ENCODE assay signal across 9 mouse cellular contexts in genomic region chr2:168106701-168107178, GRCm38 (mm10). TPM values are rescaled to one million over a fixed set of nuclear protein-coding genes. Genes with fewer than 3 reads are reported as not detected.
DNase-seq lines count a peak whose midpoint lies in the region; ATAC-seq lines count a peak whose summit lies in the region.
"Had no signal": no experiment of that assay in that cellular context is flagged by ENCODE, and none has a peak within 500 bp of the region (broad histone marks: within the 10 kb centered on the region; RNA-seq: fewer than 3 reads in every experiment).

No protein-coding gene starts in this region.

- H3K27me3 ChIP-seq in midbrain, embryonic 13.5 days = no peaks in the 10 kb centered on the region
- no peaks in the 10 kb centered on the region for H3K27me3 ChIP-seq in midbrain, embryonic 10.5 days (ENCODE audit: low read depth, poor library complexity, severe bottlenecking)
- H3K27me3 ChIP-seq in embryonic facial prominence, embryonic 13.5 days = no peaks in the 10 kb centered on the region
- no peaks in the 10 kb centered on the region for H3K27me3 ChIP-seq in heart, embryonic 11.5 days (ENCODE audit: control insufficient read depth, insufficient read depth, low read length)
- no peaks in the 10 kb centered on the region for H3K27me3 ChIP-seq in kidney, embryonic 15.5 days
- no peaks in the 10 kb centered on the region for H3K27me3 ChIP-seq in lung, embryonic 16.5 days (ENCODE audit: control insufficient read depth, insufficient read depth, low read depth, low read length)
- no peaks in the 10 kb centered on the region for H3K27me3 ChIP-seq in stomach, embryonic 15.5 days (replicated peaks)
- H3K27me3 ChIP-seq: liver, embryonic 15.5 days had no signal

- H3K4me2 ChIP-seq in midbrain, embryonic 13.5 days (replicated peaks) = peak overlapping the region; percentile 42
- peak overlapping the region; percentile 31 for H3K4me2 ChIP-seq in embryonic facial prominence, embryonic 13.5 days
- peak overlapping the region; percentile 38 for H3K4me2 ChIP-seq in heart, embryonic 11.5 days
- 0 out of 2 replicates have a peak overlapping the region, but pooled peaks have one; percentile 22 for H3K4me2 ChIP-seq in kidney, embryonic 15.5 days
- H3K4me2 ChIP-seq in lung, embryonic 16.5 days (ENCODE audit: low read depth, low read length) = peak overlapping the region; percentile 46
- H3K4me2 ChIP-seq in stomach, embryonic 15.5 days = peak overlapping the region; percentile 45
- H3K4me2 ChIP-seq: liver, embryonic 15.5 days had no signal

- peaks cover 12% of the 10 kb centered on the region for H3K4me1 ChIP-seq in midbrain, embryonic 13.5 days (replicated peaks)
- peaks cover 3% of the 10 kb centered on the region; the same call in 1 of the 2 replicates for H3K4me1 ChIP-seq in midbrain, embryonic 10.5 days
- peaks cover 6% of the 10 kb centered on the region for H3K4me1 ChIP-seq in embryonic facial prominence, embryonic 13.5 days
- no peaks in the 10 kb centered on the region for H3K4me1 ChIP-seq in heart, embryonic 11.5 days (ENCODE audit: control insufficient read depth, insufficient read depth, low read length)
- H3K4me1 ChIP-seq in kidney, embryonic 15.5 days = peaks cover 23% of the 10 kb centered on the region
- H3K4me1 ChIP-seq in lung, embryonic 16.5 days (replicated peaks; ENCODE audit: control insufficient read depth, insufficient read depth, low read length) = peaks cover 20% of the 10 kb centered on the region
- H3K4me1 ChIP-seq in stomach, embryonic 15.5 days = peaks cover 12% of the 10 kb centered on the region; the same call in 1 of the 2 replicates

- no peak for DNase-seq in midbrain, embryonic 10.5 days (ENCODE audit: low spot score)

- H3K9me3 ChIP-seq in midbrain, embryonic 13.5 days = no peaks in the 10 kb centered on the region
- H3K9me3 ChIP-seq in midbrain, embryonic 10.5 days (replicated peaks) = no peaks in the 10 kb centered on the region
- no peaks in the 10 kb centered on the region for H3K9me3 ChIP-seq in embryonic facial prominence, embryonic 13.5 days
- H3K9me3 ChIP-seq in heart, embryonic 11.5 days (replicated peaks; ENCODE audit: control insufficient read depth, low read length) = no peaks in the 10 kb centered on the region
- no peaks in the 10 kb centered on the region for H3K9me3 ChIP-seq in kidney, embryonic 15.5 days (replicated peaks)
- H3K9me3 ChIP-seq in lung, embryonic 16.5 days (ENCODE audit: control insufficient read depth, low read length) = no peaks in the 10 kb centered on the region
- no peaks in the 10 kb centered on the region for H3K9me3 ChIP-seq in stomach, embryonic 15.5 days
- H3K9me3 ChIP-seq: liver, embryonic 15.5 days had no signal

- ATAC-seq in midbrain, embryonic 13.5 days = peak; percentile 74
- no peak for ATAC-seq in embryonic facial prominence, embryonic 13.5 days (ENCODE audit: insufficient number of reproducible peaks, insufficient read depth, low FRiP score, low TSS enrichment, low read depth)
- no peak for ATAC-seq in heart, embryonic 11.5 days (replicated peaks; ENCODE audit: insufficient number of reproducible peaks, low FRiP score, low TSS enrichment)
- no peak for ATAC-seq in kidney, embryonic 15.5 days (replicated peaks; ENCODE audit: low FRiP score)
- peak; percentile 46 for ATAC-seq in lung, embryonic 16.5 days (ENCODE audit: low read depth)
- ATAC-seq in stomach, embryonic 15.5 days (ENCODE audit: insufficient read depth, low FRiP score, low read depth) = peak; percentile 16; the same call in 1 of the 2 replicates
- no peak for ATAC-seq in activated CD4-positive, CD25-positive, alpha-beta regulatory T cell, adult 4 months

- WGBS in midbrain, embryonic 13.5 days = 45% methylated on average over 20 of the region's 20 CpGs
- 81% methylated on average over 20 of the region's 20 CpGs for WGBS in midbrain, embryonic 10.5 days
- 56% methylated on average over 20 of the region's 20 CpGs for WGBS in embryonic facial prominence, embryonic 13.5 days
- 60% methylated on average over 20 of the region's 20 CpGs for WGBS in heart, embryonic 11.5 days (ENCODE audit: insufficient replicate concordance)
- 72% methylated on average over 20 of the region's 20 CpGs for WGBS in kidney, embryonic 15.5 days
- 27% methylated on average over 20 of the region's 20 CpGs for WGBS in lung, embryonic 16.5 days
- WGBS in stomach, embryonic 15.5 days = 59% methylated on average over 20 of the region's 20 CpGs

- no peaks in the 10 kb centered on the region for H3K36me3 ChIP-seq in midbrain, embryonic 13.5 days
- no peaks in the 10 kb centered on the region for H3K36me3 ChIP-seq in midbrain, embryonic 10.5 days
- H3K36me3 ChIP-seq in embryonic facial prominence, embryonic 13.5 days = no peaks in the 10 kb centered on the region
- no peaks in the 10 kb centered on the region for H3K36me3 ChIP-seq in heart, embryonic 11.5 days (ENCODE audit: control insufficient read depth, insufficient read depth, low read length)
- H3K36me3 ChIP-seq in kidney, embryonic 15.5 days = no peaks in the 10 kb centered on the region
- H3K36me3 ChIP-seq in lung, embryonic 16.5 days (ENCODE audit: control insufficient read depth, insufficient read depth, low read length) = no peaks in the 10 kb centered on the region
- no peaks in the 10 kb centered on the region for H3K36me3 ChIP-seq in stomach, embryonic 15.5 days
- H3K36me3 ChIP-seq: liver, embryonic 15.5 days had no signal

- peak overlapping the region; percentile 13; the same call in 1 of the 2 replicates for H3K4me3 ChIP-seq in midbrain, embryonic 13.5 days (replicated peaks)
- H3K4me3 ChIP-seq in midbrain, embryonic 10.5 days = no peak overlapping the region
- no peak overlapping the region for H3K4me3 ChIP-seq in embryonic facial prominence, embryonic 13.5 days
- no peak overlapping the region for H3K4me3 ChIP-seq in heart, embryonic 11.5 days (ENCODE audit: low read depth, low read length)
- no peak overlapping the region for H3K4me3 ChIP-seq in kidney, embryonic 15.5 days (replicated peaks)
- H3K4me3 ChIP-seq in lung, embryonic 16.5 days (ENCODE audit: low read length) = peak overlapping the region; percentile 25
- no peak overlapping the region for H3K4me3 ChIP-seq in stomach, embryonic 15.5 days (replicated peaks)
- H3K4me3 ChIP-seq: liver, embryonic 15.5 days had no signal

- peak overlapping the region; percentile 89 for H3K27ac ChIP-seq in midbrain, embryonic 13.5 days
- no peak overlapping the region; the same call in 1 of the 2 replicates for H3K27ac ChIP-seq in midbrain, embryonic 10.5 days (replicated peaks)
- peak overlapping the region; percentile 74 for H3K27ac ChIP-seq in embryonic facial prominence, embryonic 13.5 days
- 0 out of 2 replicates have a peak overlapping the region, but pooled peaks have one; percentile 22 for H3K27ac ChIP-seq in heart, embryonic 11.5 days (ENCODE audit: low read depth, low read length)
- peak overlapping the region; percentile 45; the same call in 1 of the 2 replicates for H3K27ac ChIP-seq in kidney, embryonic 15.5 days
- H3K27ac ChIP-seq in lung, embryonic 16.5 days (ENCODE audit: low read length) = peak overlapping the region; percentile 56; the same call in 1 of the 2 replicates
- peak overlapping the region; percentile 68 for H3K27ac ChIP-seq in stomach, embryonic 15.5 days

- H3K9ac ChIP-seq in midbrain, embryonic 13.5 days (replicated peaks) = peak overlapping the region; percentile 44
- H3K9ac ChIP-seq in embryonic facial prominence, embryonic 13.5 days = no peak overlapping the region
- no peak overlapping the region for H3K9ac ChIP-seq in heart, embryonic 11.5 days (ENCODE audit: low read depth, low read length)
- no peak overlapping the region for H3K9ac ChIP-seq in kidney, embryonic 15.5 days
- peak overlapping the region; percentile 19 for H3K9ac ChIP-seq in lung, embryonic 16.5 days (ENCODE audit: low read length)
- H3K9ac ChIP-seq in stomach, embryonic 15.5 days = no peak overlapping the region
- H3K9ac ChIP-seq: liver, embryonic 15.5 days had no signal

RNA-seq across cellular contexts. Expression of gene Pard6b, which starts 25.9 kb away (rescaled TPM):
- 7.0 and 7.9 TPM in 2 replicates for polyA plus RNA-seq in midbrain, embryonic 13.5 days (2015; fragmentation: Nextera tagmentation; extraction: Ambion mirVana)
- 6.9 and 7.5 TPM in 2 replicates for polyA plus RNA-seq in midbrain, embryonic 10.5 days (2016; fragmentation: Nextera tagmentation; extraction: Ambion mirVana)
- polyA plus RNA-seq in embryonic facial prominence, embryonic 13.5 days (2015; fragmentation: Nextera tagmentation; extraction: Ambion mirVana) = 3.0 and 3.9 TPM in 2 replicates
- 8.9 and 11.8 TPM in 2 replicates for polyA plus RNA-seq in heart, embryonic 11.5 days (2014; fragmentation: Nextera tagmentation; extraction: Ambion mirVana)
- 19.0 and 20.4 TPM in 2 replicates for polyA plus RNA-seq in kidney, embryonic 15.5 days (2015; fragmentation: Nextera tagmentation; extraction: Ambion mirVana)
- polyA plus RNA-seq in lung, embryonic 16.5 days (2015; fragmentation: Nextera tagmentation; extraction: Ambion mirVana) = 11.4 and 12.6 TPM in 2 replicates
- polyA plus RNA-seq in stomach, embryonic 15.5 days (2015; fragmentation: Nextera tagmentation; extraction: Ambion mirVana) = 12.7 and 14.9 TPM in 2 replicates
- polyA plus RNA-seq in activated CD4-positive, CD25-positive, alpha-beta regulatory T cell, adult 4 months (2017; shearing (Covaris generic)) = 1 to 10 TPM in 1 of 2 experiments, under 1 TPM in 1; 0.48 to 1.1 TPM

Comparison
In these comparisons a context has a peak if more than half of its experiments do, and no peak if none do; other contexts are left out.
1. H3K4me3 ChIP-seq: peak in midbrain, embryonic 13.5 days (single experiment) and lung, embryonic 16.5 days (single experiment); none in midbrain, embryonic 10.5 days (single experiment), embryonic facial prominence, embryonic 13.5 days (single experiment), heart, embryonic 11.5 days (single experiment), kidney, embryonic 15.5 days (single experiment) and stomach, embryonic 15.5 days (single experiment).
2. ATAC-seq: peak in midbrain, embryonic 13.5 days (single experiment), lung, embryonic 16.5 days (single experiment) and stomach, embryonic 15.5 days (single experiment); none in embryonic facial prominence, embryonic 13.5 days (single experiment), heart, embryonic 11.5 days (single experiment), kidney, embryonic 15.5 days (single experiment) and activated CD4-positive, CD25-positive, alpha-beta regulatory T cell, adult 4 months (single experiment).
3. H3K9ac ChIP-seq: peak in midbrain, embryonic 13.5 days (single experiment) and lung, embryonic 16.5 days (single experiment); none in embryonic facial prominence, embryonic 13.5 days (single experiment), heart, embryonic 11.5 days (single experiment), kidney, embryonic 15.5 days (single experiment) and stomach, embryonic 15.5 days (single experiment).
4. Peak in every context shown above with its lines, with median percentiles within 50 percentile points of each other: H3K4me2 ChIP-seq.